8 mouse cellular contexts compared by ENCODE assay signal in the genomic region with DNA sequence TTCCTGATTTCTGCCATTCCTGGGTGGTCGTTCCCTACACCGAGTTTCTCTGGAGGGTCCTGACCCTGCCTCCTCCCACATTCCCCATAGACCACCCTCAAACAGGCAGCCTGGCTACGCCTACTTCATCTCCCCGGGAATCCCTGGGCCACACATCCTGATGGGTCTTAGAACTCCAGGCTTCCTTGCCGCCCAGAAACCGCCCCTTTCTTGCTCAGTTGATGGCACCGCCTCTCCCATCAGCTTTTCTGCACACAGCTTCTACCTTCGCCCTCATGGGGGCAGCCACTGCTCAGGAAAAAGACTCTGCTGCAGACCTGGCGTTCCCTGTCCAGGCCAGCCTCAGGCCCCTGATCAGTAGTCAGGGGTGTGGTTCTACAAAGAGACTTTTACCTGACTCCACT. TPM values are rescaled to one million over a fixed set of nuclear protein-coding genes. Genes with fewer than 3 reads are reported as not detected.
A peak's percentile ranks its signal among the peaks of the same experiment; 100 is the strongest.
DNase-seq lines count a peak whose midpoint lies in the region; ATAC-seq and TF ChIP-seq lines count a peak whose summit lies in the region.

No protein-coding gene starts in this region.

- 9% methylated on average over 9 of the region's 9 CpGs for WGBS in cerebellum, adult 2 months
- 2% methylated on average over 9 of the region's 9 CpGs for WGBS in intestine, postnatal 0 days
- WGBS in liver, adult 2 months: 17% methylated on average over 9 of the region's 9 CpGs
- under 1% methylated on average over 9 of the region's 9 CpGs for WGBS in midbrain, embryonic 16.5 days

- ATAC-seq in intestine, postnatal 0 days: peak; percentile 80
- ATAC-seq in midbrain, embryonic 16.5 days: peak; percentile 88
- ATAC-seq in inflammation-experienced regulatory T-cells, adult 6 months: no peak

- H3K4me2 ChIP-seq in intestine, postnatal 0 days (replicated peaks; ENCODE audit: low read depth): no peak overlapping the region; the same call in 1 of the 2 replicates
- H3K4me2 ChIP-seq in midbrain, embryonic 16.5 days (ENCODE audit: low read length): peak overlapping the region; percentile 42

- no peaks in the 10 kb centered on the region for H3K79me2 ChIP-seq in liver, adult 2 months (ENCODE audit: control insufficient read depth, insufficient read depth, low read length)

- H3K9me3 ChIP-seq in intestine, postnatal 0 days (ENCODE audit: control insufficient read depth): no peaks in the 10 kb centered on the region
- no peaks in the 10 kb centered on the region for H3K9me3 ChIP-seq in midbrain, embryonic 16.5 days (replicated peaks; ENCODE audit: control insufficient read depth, low read length, poor library complexity, severe bottlenecking)

- no peaks in the 10 kb centered on the region for H3K4me1 ChIP-seq in cerebellum, adult 2 months (ENCODE audit: control insufficient read depth, insufficient read depth, low read length)
- H3K4me1 ChIP-seq in intestine, postnatal 0 days (replicated peaks; ENCODE audit: control insufficient read depth, insufficient read depth, low read length): no peaks in the 10 kb centered on the region
- H3K4me1 ChIP-seq in liver, adult 2 months (ENCODE audit: control insufficient read depth, insufficient read depth, low read length): no peaks in the 10 kb centered on the region
- 0 out of 2 replicates have a peak, but pooled peaks cover 2% of the 10 kb centered on the region for H3K4me1 ChIP-seq in midbrain, embryonic 16.5 days (ENCODE audit: control insufficient read depth, insufficient read depth, low read length)

- peak; percentile 26; the same call in 1 of the 2 replicates for TF ChIP-seq CTCF in cerebellum, adult 2 months (IDR thresholded peaks at IDR 0.05; ENCODE audit: borderline replicate concordance, insufficient read depth, low read depth, low read length)
- TF ChIP-seq CTCF in brain, embryonic 14.5 days (IDR thresholded peaks at IDR 0.05; ENCODE audit: borderline replicate concordance, extremely low read depth, insufficient read depth, insufficient read length): peak; percentile 63
- peak; percentile 84 for TF ChIP-seq CTCF in intestine, postnatal 0 days (IDR thresholded peaks at IDR 0.05; ENCODE audit: low read depth)
- TF ChIP-seq CTCF in liver, adult 2 months (IDR thresholded peaks at IDR 0.05; ENCODE audit: low read depth, low read length): peak; percentile 51

- no peak overlapping the region for H3K9ac ChIP-seq in intestine, postnatal 0 days (ENCODE audit: low read depth, low read length)
- H3K9ac ChIP-seq in liver, adult 2 months (ENCODE audit: low read depth, low read length): no peak overlapping the region
- H3K9ac ChIP-seq in midbrain, embryonic 16.5 days (ENCODE audit: low read depth, low read length): peak overlapping the region; percentile 50; the same call in 1 of the 2 replicates

- DNase-seq in cerebellum, adult 2 months: no peak
- DNase-seq in cerebellum, adult 8-10 months: no peak
- peak; percentile 73 for DNase-seq in brain, embryonic 14.5 days (ENCODE audit: low read depth)
- peak; percentile 96 for DNase-seq in heart, adult 11 months
- DNase-seq in liver, adult 2 months (ENCODE audit: extremely low read depth, low read depth, low spot score): no peak

- no peak overlapping the region for H3K4me3 ChIP-seq in cerebellum, adult 2 months (replicated peaks; ENCODE audit: insufficient read depth, low read depth, low read length)
- H3K4me3 ChIP-seq in intestine, postnatal 0 days (ENCODE audit: low read depth, low read length): no peak overlapping the region
- no peak overlapping the region for H3K4me3 ChIP-seq in liver, adult 2 months (ENCODE audit: insufficient read depth, low read depth, low read length)
- H3K4me3 ChIP-seq in midbrain, embryonic 16.5 days (ENCODE audit: low read depth, low read length): no peak overlapping the region

- H3K36me3 ChIP-seq in intestine, postnatal 0 days (ENCODE audit: control insufficient read depth, insufficient read depth): no peaks in the 10 kb centered on the region
- no peaks in the 10 kb centered on the region for H3K36me3 ChIP-seq in liver, adult 2 months (ENCODE audit: control insufficient read depth, insufficient read depth, low read length)
- no peaks in the 10 kb centered on the region for H3K36me3 ChIP-seq in midbrain, embryonic 16.5 days (ENCODE audit: control insufficient read depth, insufficient read depth, low read length)

- TF ChIP-seq POLR2A in cerebellum, adult 2 months (IDR thresholded peaks at IDR 0.05; ENCODE audit: borderline replicate concordance, insufficient read depth, low read length): no peak
- no peak for TF ChIP-seq POLR2A in brain, embryonic 14.5 days (IDR thresholded peaks at IDR 0.05; ENCODE audit: borderline replicate concordance, extremely low read depth, insufficient read depth, insufficient read length, poor library complexity, severe bottlenecking)
- no peak for TF ChIP-seq POLR2A in liver, adult 2 months (IDR thresholded peaks at IDR 0.05; ENCODE audit: extremely low read depth, insufficient read depth, low read length)

- no peak overlapping the region for H3K27ac ChIP-seq in cerebellum, adult 2 months (ENCODE audit: insufficient read depth, low read length)
- H3K27ac ChIP-seq in intestine, postnatal 0 days (ENCODE audit: low read depth, low read length): no peak overlapping the region
- no peak overlapping the region for H3K27ac ChIP-seq in liver, adult 2 months (replicated peaks; ENCODE audit: insufficient read depth, low read depth, low read length)
- no peak overlapping the region for H3K27ac ChIP-seq in midbrain, embryonic 16.5 days (ENCODE audit: low read length)

- no peaks in the 10 kb centered on the region for H3K27me3 ChIP-seq in cerebellum, adult 2 months (ENCODE audit: control insufficient read depth, insufficient read depth, low read length)
- no peaks in the 10 kb centered on the region for H3K27me3 ChIP-seq in intestine, postnatal 0 days (replicated peaks; ENCODE audit: control insufficient read depth, insufficient read depth, low read length)
- no peaks in the 10 kb centered on the region; the same call in 1 of the 2 replicates for H3K27me3 ChIP-seq in liver, adult 2 months (ENCODE audit: control insufficient read depth, insufficient read depth, low read length)
- H3K27me3 ChIP-seq in midbrain, embryonic 16.5 days (ENCODE audit: control insufficient read depth, insufficient read depth, low read depth, low read length): no peaks in the 10 kb centered on the region

RNA-seq across cellular contexts. Expression of a gene that starts 39.6 kb away (rescaled TPM):
- polyA plus RNA-seq in cerebellum, adult 2 months (2012; rRNA removed): 151 and 167 TPM in 2 replicates
- polyA plus RNA-seq in brain, embryonic 14.5 days (2012; rRNA removed): 215 and 219 TPM in 2 replicates
- polyA plus RNA-seq in intestine, postnatal 0 days (2015; fragmentation: Nextera tagmentation; extraction: Ambion mirVana): 164 and 184 TPM in 2 replicates
- 124 and 153 TPM in 2 replicates for total RNA-seq in liver, adult 2 months (2014; rRNA removed)
- 121 and 149 TPM in 2 replicates for polyA plus RNA-seq in liver, adult 2 months (2012; rRNA removed)
- 321 and 328 TPM in 2 replicates for polyA plus RNA-seq in midbrain, embryonic 16.5 days (2015; fragmentation: Nextera tagmentation; extraction: Ambion mirVana)
- polyA plus RNA-seq in inflammation-experienced regulatory T-cells, adult 6 months (2017; shearing (Covaris generic)): 100 to 1,000 TPM in 2 of 3 experiments, 10 to 100 TPM in 1; 82.7 to 138 (median 128) TPM

Comparison
In these comparisons a context has a peak if more than half of its experiments do, and no peak if none do; other contexts are left out.
1. DNase-seq: peak in brain, embryonic 14.5 days (single experiment) and heart, adult 11 months (single experiment); none in cerebellum, adult 2 months (0 of 2), cerebellum, adult 8-10 months (single experiment) and liver, adult 2 months (single experiment).
2. CTCF ChIP-seq: peak in every context shown above with its lines; median percentile 84 in intestine, postnatal 0 days; 63 in brain, embryonic 14.5 days; 51 in liver, adult 2 months; 26 in cerebellum, adult 2 months.